Mouse (Mus musculus) embryonic fibroblast, embryonic 13.5 days (primary cell): ENCODE measurements at regions not wholly inside any gene's neighbourhood (a gene's known extent, or its start where the extent isn't known, plus 50 kb on each side); places are given as distances from the start of the nearest gene placed in this dataset.

Experiments used
- H3K27ac ChIP-seq: 2 replicates; pipeline ENCODE4 v1.5.1; 2012; ENCODE audit warnings: low read length, control low read depth, inconsistent platforms; ENCODE audit not compliant: insufficient read depth
- H3K4me1 ChIP-seq: 2 replicates; pipeline ENCODE4 v1.6.1; 2011; ENCODE audit warnings: low read length; ENCODE audit not compliant: control insufficient read depth, insufficient read depth
- H3K4me3 ChIP-seq: 2 replicates; pipeline ENCODE4 v1.5.1; 2011; ENCODE audit warnings: mild to moderate bottlenecking, control low read depth, low read length; ENCODE audit not compliant: insufficient read depth
- CTCF ChIP-seq: IDR thresholded peaks from 2 replicates; pipeline ENCODE4 v1.5.1; 2011; ENCODE audit warnings: mild to moderate bottlenecking, control low read depth, low read length, moderate library complexity, borderline replicate concordance; ENCODE audit not compliant: insufficient read depth
- POLR2A ChIP-seq: IDR thresholded peaks from 2 replicates; pipeline ENCODE4 v1.6.1; 2011; ENCODE audit warnings: low read depth, mild to moderate bottlenecking, control low read depth, low read length, moderate library complexity

GRCm38 (mm10) chr16:26247926-26248325, 123.7 kb downstream of the Cldn1 start:
- Histone ChIP-seq H3K27ac (peak overlapping the region; percentile 52; the same call in 1 of the 2 replicates), H3K4me3 (no peak overlapping the region), H3K4me1 (peaks cover 3% of the 10 kb centered on the region; the same call in 1 of the 2 replicates)
- TF ChIP-seq POLR2A = no peak
- no peak for TF ChIP-seq CTCF

DNA sequence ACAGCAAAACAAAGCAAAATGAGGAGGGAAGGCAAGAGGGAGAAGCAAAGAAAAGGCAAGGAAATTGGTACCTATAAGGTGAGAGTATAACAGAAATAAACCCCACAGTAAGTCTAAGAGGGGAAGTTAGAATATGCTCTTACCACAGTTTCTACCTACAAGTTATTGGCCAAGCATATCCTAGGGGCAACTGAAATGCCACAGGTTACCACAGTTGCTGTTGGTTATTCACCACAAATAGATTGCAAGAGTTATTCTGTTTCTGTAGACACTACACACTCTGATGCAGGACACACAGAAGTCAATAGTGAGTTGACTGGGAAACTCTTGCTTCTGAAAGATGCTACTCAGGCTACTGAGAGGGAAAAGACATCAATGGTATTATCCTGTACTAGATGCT, 129.7 kb upstream of the P3h2 start:
- no peak for TF ChIP-seq CTCF
- no peak for TF ChIP-seq POLR2A
- H3K27ac ChIP-seq = no peak overlapping the region
- H3K4me1 ChIP-seq = no peaks in the 10 kb centered on the region

GRCm38 (mm10) chr16:26234113-26234512, 128.5 kb upstream of the P3h2 start:
- Histone ChIP-seq H3K4me3 (no peak overlapping the region), H3K4me1 (no peaks in the 10 kb centered on the region), H3K27ac (no peak overlapping the region)
- TF ChIP-seq CTCF = peak; percentile 55; the same call in 1 of the 2 replicates
- no peak for TF ChIP-seq POLR2A

More for the DNA sequence above, 129.7 kb upstream of the P3h2 start:
- no peak overlapping the region for H3K4me3 ChIP-seq

GRCm38 (mm10) chr16:26231110-26231509, 125.5 kb upstream of the P3h2 start:
- TF ChIP-seq POLR2A = no peak
- no peak for TF ChIP-seq CTCF
- H3K27ac ChIP-seq = no peak overlapping the region

DNA sequence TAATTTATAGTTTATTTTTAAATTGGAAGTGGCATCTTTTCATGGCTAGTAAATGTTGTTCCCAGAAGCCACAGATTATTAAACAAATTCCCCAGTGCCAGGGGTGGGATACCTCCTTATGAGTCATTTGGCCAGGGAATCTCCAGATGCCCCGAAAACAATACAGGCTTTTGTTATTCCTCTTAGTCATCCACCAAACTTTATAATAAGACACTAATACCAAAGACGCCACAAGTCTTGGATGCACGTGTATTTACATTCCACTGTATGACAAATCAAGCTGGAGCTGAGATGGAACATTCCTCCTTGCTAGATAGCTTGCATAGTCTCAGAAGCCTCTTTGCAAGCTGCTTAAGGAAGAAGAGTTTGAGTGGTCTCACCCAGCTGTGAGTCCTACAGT, 105.8 kb upstream of the P3h2 start:
- Histone ChIP-seq H3K4me3 (no peak overlapping the region), H3K4me1 (peaks cover 10% of the 10 kb centered on the region), H3K27ac (peak overlapping the region; percentile 61)
- no peak for TF ChIP-seq CTCF
- no peak for TF ChIP-seq POLR2A

More at GRCm38 (mm10) chr16:26231110-26231509, 125.5 kb upstream of the P3h2 start:
- no peaks in the 10 kb centered on the region for H3K4me1 ChIP-seq
- no peak overlapping the region for H3K4me3 ChIP-seq

DNA sequence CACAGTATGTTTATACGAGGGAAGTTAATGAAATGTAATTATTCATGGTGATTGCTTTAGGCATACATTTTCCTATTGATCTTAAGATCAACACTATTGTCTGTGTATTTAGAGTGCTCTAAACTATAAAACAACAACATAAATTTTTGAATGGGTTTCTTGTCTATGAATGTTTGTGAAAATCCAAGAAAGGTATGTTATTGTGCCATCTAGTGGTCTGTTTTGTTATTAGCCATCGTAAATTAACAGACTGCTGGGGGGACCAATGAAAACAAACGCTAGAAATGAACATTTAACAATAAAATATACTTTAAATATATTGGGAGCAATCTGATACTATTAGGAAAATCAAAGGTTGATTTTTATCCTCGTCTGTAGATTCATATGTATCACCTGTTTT, 93.5 kb upstream of the P3h2 start:
- Histone ChIP-seq H3K27ac (no peak overlapping the region), H3K4me3 (no peak overlapping the region), H3K4me1 (no peaks in the 10 kb centered on the region)
- TF ChIP-seq CTCF (no peak), POLR2A (no peak)

DNA sequence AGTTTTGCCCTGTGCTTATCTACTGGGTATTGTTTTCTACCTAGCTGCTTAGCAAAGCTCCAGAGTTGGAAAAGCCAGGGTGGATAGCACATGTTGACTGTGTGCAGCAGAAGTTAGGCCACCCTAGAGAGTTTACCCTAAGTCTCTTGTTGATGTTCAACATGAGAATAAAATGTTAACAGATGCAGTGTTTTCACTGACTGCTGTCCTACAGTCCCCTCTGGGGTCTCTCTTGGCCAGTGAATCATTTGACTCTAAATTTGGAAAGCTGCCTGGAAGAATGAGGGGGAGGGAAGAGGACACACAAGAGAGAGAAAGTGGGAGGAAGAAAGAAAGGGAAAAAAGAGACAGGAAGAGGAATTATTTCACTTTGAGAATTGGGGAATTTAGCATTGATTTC, 90.8 kb upstream of the P3h2 start:
- TF ChIP-seq POLR2A = no peak
- TF ChIP-seq CTCF = no peak
- no peak overlapping the region for H3K27ac ChIP-seq
- H3K4me1 ChIP-seq = no peaks in the 10 kb centered on the region
- H3K4me3 ChIP-seq = no peak overlapping the region

DNA sequence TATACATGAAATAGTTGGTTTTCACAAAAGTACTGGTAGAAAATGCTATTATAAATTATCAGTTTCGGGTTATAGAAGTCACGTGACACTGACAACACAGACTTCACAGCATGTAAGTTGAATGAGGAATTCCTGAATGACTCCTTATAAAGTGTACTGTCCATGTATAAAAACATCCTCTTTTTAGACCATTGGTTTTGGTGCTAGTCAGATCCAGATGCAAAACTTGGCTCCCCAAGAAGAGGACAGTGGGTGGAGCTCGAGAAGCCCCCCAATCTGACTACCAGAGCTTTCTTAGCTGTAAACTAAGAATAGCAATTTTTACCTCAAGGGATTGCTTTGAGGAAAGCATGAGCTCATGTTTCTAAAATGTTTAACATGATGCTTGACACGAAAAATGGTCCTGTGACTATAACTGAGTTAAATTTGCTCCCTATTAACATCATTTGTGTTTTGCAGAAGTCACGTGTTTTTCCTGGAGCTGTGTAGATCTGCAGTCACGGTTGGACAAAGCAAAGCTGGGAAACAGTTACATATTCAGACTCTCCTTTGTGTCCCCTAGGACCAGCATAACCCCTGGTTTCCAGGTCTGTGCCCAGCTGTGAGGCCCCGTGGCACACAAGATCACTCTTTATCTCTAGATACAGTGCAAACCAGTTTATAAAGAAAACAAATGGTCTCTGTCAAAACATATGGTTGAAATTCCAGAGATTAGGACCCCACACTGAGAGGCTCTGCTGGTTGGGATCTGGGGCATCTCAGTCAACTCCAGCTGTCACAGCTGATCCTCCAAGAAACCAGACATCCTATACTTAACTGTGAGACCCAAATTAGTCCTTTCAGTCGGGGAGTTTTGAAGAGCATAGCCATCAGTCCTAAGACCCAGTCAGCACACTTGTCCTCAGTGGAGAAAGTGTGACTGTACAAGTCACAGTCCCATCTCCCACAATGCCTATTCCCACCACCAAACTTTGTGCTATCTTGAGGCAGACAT, 80.0 kb upstream of the P3h2 start:
- H3K4me1 ChIP-seq = no peaks in the 10 kb centered on the region
- TF ChIP-seq CTCF (no peak), POLR2A (no peak)
- no peak overlapping the region for H3K4me3 ChIP-seq
- no peak overlapping the region for H3K27ac ChIP-seq

DNA sequence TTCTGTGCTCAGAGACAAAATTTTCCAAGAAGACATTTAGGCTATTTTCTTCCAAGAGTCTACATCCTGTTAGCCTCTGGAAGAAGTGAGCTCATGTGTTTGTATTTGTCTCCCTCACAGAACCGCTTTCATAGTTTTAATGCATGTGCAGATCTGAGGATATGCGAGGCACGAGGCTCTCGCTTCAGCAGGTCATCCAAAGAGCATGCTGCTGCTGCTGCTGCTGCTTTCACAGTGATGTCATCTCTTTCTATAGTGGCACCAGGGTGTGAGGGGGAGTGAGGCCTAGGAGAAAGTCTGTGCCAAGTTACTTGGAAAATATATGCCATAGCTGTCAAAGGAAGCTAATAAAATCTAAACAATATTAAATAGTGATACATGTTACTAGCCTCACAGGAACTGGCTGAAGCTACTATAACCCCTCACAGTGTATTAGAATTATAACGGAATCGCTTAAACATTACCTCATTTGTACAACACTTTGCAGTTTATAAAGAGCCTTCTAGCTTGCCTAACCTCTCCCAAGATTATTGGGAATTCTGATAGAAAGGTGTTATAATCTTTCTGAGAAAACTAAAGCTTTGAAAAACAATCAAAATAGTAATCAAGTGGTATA, 79.2 kb upstream of the P3h2 start:
- TF ChIP-seq CTCF (no peak), POLR2A (no peak)
- Histone ChIP-seq H3K4me3 (no peak overlapping the region), H3K4me1 (no peaks in the 10 kb centered on the region), H3K27ac (no peak overlapping the region)

GRCm38 (mm10) chr16:26183530-26183929, 77.9 kb upstream of the P3h2 start:
- Histone ChIP-seq H3K4me1 (no peaks in the 10 kb centered on the region), H3K4me3 (no peak overlapping the region), H3K27ac (no peak overlapping the region)
- TF ChIP-seq POLR2A = no peak

- no peak overlapping the region for H3K4me3 ChIP-seq
- H3K27ac ChIP-seq = no peak overlapping the region
- no peaks in the 10 kb centered on the region for H3K4me1 ChIP-seq
- TF ChIP-seq POLR2A (no peak), CTCF (no peak)
Observed at GRCm38 (mm10) chr16:26181716-26182115, 76.1 kb upstream of the P3h2 start.
